Comparison of ENCODE assay signal across 23 mouse cellular contexts in the genomic region with DNA sequence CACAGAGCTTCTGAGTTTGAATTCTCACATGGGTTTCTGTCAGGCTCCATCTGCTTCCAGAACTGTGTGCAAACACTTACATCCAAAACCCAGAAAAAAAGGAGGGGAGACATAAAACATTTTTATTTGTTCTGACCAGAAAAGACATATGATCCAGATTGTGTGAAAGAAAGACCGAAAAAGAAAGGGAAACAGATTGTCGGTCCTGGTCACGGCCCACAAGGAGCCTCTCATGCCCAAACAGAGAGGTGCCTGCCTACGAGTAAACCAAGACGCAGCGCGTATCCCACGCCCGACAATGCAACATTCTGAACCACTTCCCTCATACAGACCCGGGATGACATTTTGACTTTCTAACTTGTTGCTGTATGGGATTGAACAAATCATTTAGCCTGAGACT.
"Had no signal": no experiment of that assay in that cellular context is flagged by ENCODE, and none has a peak within 500 bp of the region (broad histone marks: within the 10 kb centered on the region; RNA-seq: fewer than 3 reads in every experiment).

No protein-coding gene starts in this region.

- H3K4me3 ChIP-seq: heart, embryonic 10.5 days; heart, embryonic 12.5 days; hindbrain, embryonic 13.5 days; hindbrain, embryonic 15.5 days; kidney, embryonic 15.5 days; limb, embryonic 13.5 days; limb, embryonic 15.5 days; liver, embryonic 12.5 days had no signal

- H3K9me3 ChIP-seq: heart, embryonic 10.5 days; heart, embryonic 12.5 days; hindbrain, embryonic 13.5 days; hindbrain, embryonic 15.5 days; kidney, embryonic 15.5 days; limb, embryonic 13.5 days; limb, embryonic 15.5 days; liver, embryonic 12.5 days had no signal

- H3K27ac ChIP-seq: heart, embryonic 10.5 days; hindbrain, embryonic 13.5 days; hindbrain, embryonic 15.5 days; hindbrain, postnatal 0 days; kidney, embryonic 15.5 days; kidney, postnatal 0 days; limb, embryonic 13.5 days; limb, embryonic 15.5 days; liver, embryonic 12.5 days had no signal

- H3K9ac ChIP-seq: heart, embryonic 12.5 days; hindbrain, embryonic 13.5 days; hindbrain, embryonic 15.5 days; kidney, embryonic 15.5 days; limb, embryonic 13.5 days; limb, embryonic 15.5 days; liver, embryonic 12.5 days had no signal

- H3K4me2 ChIP-seq: heart, embryonic 12.5 days; hindbrain, embryonic 13.5 days; hindbrain, embryonic 15.5 days; kidney, embryonic 15.5 days; limb, embryonic 13.5 days; limb, embryonic 15.5 days; liver, embryonic 12.5 days had no signal

- H3K36me3 ChIP-seq: heart, embryonic 10.5 days; heart, embryonic 12.5 days; hindbrain, embryonic 13.5 days; hindbrain, embryonic 15.5 days; kidney, embryonic 15.5 days; limb, embryonic 13.5 days; limb, embryonic 15.5 days; liver, embryonic 12.5 days had no signal

- H3K27me3 ChIP-seq: hindbrain, embryonic 13.5 days; hindbrain, embryonic 15.5 days had no signal

- DNase-seq: gastrocnemius, postnatal 14 days; gastrocnemius, postnatal 36 days; heart, adult 18-20 months; heart, postnatal 10 days; kidney, adult 11 months; kidney, adult 2 months; kidney, adult 9 months; kidney, postnatal 14 days; kidney, postnatal 36 days; layer of hippocampus, adult 9-11 months; layer of hippocampus, postnatal 36 days; left cerebral cortex, postnatal 4 days had no signal

- ATAC-seq: hindbrain, postnatal 0 days; intestine, embryonic 16.5 days; liver, embryonic 12.5 days had no signal

- H3K4me1 ChIP-seq: heart, embryonic 12.5 days; liver, embryonic 12.5 days had no signal
